Mouse (Mus musculus) adrenal gland, postnatal 10 days (tissue): ENCODE measurements around the gene Ccdc88c. TPM values are rescaled to one million over a fixed set of nuclear protein-coding genes. Genes with fewer than 3 reads are reported as not detected.

ENCODE experiments used
- DNase-seq: peaks from one replicate; pipeline ENCODE4 v3.0.0; 2021; ENCODE audit warnings: mixed read lengths
- total RNA-seq, 2 experiments: library from RNA; stranded (reverse); gene quantifications; 2 replicates each; pipeline ENCODE4 v1.2.3; 2021

Ccdc88c gene
- total RNA-seq, 2 experiments from 2014 or later: 9.2 to 16.4 TPM

DNA sequence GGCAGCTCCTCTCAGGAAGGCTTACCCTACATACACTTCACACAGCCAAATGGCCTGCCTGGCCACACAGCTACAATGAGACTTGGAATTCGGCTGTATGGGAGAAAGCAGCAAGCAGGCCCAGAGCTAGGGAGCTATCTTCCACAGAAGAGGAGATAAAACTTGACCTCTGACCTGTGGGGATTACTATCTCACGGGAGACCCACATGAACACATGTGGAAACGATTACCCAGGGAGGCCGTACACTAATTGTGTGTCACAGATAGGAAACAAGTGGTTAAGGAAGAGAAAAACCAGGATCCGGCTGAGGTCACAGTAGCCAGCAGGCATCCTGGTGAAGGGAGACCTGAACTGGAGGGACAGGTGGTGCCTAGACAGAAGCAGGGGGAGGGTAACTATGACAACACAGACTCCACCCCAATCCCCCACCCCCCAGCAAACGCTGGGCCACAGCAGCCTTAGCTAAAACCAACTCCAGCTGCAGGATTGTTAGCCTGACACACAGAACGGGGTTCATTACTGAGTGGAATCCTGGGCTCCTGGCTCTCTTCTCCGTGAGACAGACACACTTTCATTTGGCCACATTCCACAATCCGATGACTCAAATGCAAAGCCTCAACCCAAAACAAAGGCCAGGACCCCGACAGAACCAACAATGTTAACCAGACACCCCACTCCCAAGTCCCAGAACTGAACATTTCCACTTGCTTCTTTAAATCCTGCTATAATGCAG, 30.9 kb downstream of the Ccdc88c start:
- no peak for DNase-seq

- DNase-seq: peak; percentile 9
Observed at GRCm38 (mm10) chr12:100996378-100996898, 32.4 kb downstream of the Ccdc88c start.

DNA sequence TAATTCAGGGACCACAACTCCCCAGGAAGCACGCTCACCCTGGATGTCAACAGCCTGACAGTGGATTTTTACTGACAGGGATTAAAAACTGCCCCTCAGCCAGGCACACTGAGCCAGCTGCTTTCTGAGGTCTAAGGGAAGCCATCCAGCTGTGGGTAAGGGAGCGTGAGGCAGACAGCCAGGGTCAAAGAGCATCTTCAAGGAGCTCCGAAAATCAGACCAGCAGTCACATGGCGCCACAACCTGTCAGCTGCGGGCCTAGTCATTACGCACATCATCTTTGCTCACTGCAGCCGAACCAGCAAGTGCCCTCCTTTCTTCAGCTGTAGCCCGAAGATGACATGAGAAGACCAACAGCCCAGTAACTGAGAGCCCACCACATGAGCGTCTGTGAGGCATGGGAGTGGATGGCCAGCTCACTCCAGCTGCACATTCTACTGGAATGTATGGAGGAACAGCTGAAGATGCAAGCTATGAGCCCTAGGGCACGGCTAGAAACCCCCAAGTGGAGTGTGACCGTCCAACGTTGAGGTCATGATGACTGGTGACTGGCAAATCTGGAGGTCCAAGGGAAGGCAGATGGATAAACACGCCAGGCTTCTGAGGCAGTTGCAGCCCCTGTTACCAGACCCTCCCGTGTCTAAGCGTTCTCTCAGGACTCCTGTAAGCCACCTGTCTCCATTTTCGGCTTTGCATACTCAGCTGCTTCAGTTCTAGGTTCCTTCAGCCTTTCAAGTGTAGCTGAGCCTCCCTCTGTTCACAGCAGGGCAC, 33.1 kb downstream of the Ccdc88c start:
- DNase-seq: no peak

GRCm38 (mm10) chr12:100994140-100995015, 34.5 kb downstream of the Ccdc88c start:
- no peak for DNase-seq

DNA sequence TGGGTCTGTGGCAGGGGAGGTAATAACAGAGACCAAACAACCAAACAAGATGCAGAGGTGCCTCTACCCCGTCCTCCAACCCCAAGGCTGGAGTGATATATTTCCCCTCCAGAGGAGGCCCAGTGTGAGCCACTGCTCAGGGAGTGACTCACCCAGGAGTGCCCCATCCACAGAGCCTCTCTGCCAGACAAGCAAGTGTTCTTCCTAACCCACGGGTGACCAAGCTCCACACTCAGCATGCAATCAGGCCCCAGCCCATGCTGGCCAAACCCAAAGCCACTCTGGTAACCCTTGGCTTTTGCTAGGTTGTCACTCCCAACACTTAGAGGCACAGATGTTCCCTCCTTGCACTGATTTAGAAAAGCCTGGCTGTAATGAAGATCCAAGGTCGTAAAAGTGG, 35.7 kb downstream of the Ccdc88c start:
- DNase-seq: peak; percentile 27

DNA sequence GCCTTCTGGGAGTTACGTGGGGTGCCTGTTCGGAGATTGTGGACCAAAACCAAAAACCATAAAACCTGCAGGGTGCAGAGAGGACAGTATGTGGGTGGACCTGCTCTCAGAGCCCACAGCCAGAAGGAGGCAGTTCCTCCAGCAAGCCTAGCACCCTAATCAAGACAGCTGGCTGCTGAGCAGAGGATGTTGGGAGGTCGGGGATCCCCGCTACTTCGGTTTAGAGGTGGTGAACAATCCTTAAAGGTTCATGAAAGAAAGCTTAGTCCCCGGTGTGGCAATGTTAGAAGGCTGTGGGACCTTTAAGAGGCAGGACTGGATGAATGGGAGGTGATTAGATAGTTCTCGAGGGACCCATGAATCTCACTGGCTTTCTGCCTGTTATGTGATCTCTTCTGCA, 36.4 kb downstream of the Ccdc88c start:
- DNase-seq: no peak

- no peak for DNase-seq
Observed at GRCm38 (mm10) chr12:100991119-100991518, 37.7 kb downstream of the Ccdc88c start.

DNA sequence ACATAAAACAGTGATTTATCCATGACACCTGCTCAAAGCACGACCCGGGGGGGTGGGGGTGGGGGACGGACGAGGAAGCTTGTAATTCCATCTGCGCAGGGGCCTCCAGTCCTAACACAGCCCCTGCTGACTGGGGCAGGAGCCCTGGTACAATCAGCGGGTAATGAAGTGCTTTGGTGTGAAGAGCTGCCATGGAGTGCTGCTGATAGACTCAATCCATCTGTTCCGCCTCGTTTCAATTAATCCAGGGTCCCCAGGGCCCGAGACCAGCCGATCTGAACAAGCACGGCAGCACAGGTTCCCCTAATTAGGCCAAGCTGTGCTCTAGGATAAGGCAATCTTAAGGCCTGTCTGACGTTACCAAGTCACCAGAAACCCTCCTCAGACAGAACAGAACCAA, 38.6 kb downstream of the Ccdc88c start:
- DNase-seq: no peak

DNA sequence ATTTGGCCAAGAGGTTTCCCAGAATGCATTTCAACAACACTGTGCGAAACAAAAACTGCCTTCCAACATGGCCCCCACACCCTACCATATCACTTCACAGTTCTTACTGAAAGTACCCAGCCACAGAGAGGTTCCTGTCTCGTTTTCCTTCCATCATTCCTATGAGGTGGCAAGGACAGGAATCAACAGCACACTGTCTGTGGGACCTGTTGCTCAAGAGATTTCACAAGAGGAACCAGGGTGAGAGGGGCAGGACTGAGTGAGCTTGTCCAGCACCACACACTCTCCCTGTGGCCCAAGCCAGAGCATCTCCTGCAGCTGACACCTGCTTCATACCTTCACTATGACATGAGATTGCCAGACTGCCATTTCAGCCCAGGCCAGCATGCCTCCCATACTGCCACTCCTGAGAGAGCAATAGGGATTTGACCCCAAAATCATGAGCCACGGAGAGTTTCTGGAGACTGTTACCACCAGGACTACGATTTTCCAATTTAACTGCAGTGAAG, 39.0 kb downstream of the Ccdc88c start:
- DNase-seq: no peak

GRCm38 (mm10) chr12:100988324-100989130, 40.3 kb downstream of the Ccdc88c start:
- DNase-seq: no peak

- no peak for DNase-seq
Observed at GRCm38 (mm10) chr12:100986423-100986822, 42.4 kb downstream of the Ccdc88c start.

DNA sequence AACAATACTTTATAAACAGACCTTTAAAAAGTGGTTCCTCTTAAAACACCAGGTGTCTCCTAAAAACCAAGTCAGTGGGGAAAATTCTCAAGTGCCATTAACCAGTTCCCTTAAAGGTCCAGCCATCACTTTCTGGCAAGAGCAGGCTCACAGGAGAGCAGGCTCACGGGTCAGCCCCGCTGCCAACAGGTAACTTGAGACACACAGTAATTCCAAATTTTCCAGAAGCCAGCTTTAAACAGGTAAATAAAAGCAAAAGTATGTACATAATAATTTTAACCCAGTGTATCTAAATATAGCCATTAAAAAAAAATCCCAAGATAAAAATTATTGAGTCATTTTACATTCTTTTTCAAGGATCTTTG, 43.1 kb downstream of the Ccdc88c start:
- no peak for DNase-seq

- DNase-seq: no peak
Observed at GRCm38 (mm10) chr12:100985050-100985792, 43.6 kb downstream of the Ccdc88c start.

DNA sequence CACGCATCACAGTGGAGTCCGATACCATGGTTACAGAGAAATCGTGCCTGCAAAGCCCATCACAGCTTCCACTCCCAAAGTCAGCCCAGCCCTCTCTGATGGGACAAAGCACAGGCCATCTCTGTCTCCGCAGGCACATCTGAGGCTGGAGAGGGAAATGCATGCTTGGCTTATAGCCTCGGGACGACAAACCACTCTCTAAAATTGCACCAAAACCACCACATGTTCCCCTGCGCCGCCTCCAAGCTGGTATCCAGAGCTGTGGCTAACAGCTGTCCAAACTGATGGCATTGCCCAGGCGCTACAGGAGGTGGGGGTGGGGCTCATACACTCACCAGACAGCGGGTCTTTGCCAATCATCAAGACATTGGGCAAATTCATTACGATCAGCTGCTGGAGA, 45.3 kb downstream of the Ccdc88c start:
- DNase-seq: no peak

GRCm38 (mm10) chr12:100982217-100982616, 46.6 kb downstream of the Ccdc88c start:
- DNase-seq: no peak

DNA sequence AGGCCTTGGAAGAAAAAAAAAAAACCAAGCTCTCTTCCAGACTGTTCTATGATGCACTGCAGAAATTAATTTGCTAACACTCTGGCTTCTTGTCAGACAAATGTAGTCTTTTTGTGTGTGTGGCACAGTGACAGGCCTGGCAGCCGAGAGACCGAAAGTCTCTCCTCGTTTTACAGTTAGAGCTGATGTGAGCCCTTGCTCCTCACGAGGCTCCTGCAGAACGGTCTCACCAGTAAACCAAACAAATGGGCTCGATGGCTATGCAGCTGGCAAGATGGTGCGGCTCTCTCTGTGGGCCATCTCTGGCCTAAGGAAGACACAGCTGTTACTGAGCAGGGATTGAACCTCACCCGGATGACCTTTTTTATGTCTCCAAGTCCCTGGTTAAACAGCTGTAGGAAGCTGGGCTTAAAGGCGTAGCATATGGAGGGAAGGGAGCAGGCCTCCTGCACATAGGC, 48.3 kb downstream of the Ccdc88c start:
- no peak for DNase-seq

DNA sequence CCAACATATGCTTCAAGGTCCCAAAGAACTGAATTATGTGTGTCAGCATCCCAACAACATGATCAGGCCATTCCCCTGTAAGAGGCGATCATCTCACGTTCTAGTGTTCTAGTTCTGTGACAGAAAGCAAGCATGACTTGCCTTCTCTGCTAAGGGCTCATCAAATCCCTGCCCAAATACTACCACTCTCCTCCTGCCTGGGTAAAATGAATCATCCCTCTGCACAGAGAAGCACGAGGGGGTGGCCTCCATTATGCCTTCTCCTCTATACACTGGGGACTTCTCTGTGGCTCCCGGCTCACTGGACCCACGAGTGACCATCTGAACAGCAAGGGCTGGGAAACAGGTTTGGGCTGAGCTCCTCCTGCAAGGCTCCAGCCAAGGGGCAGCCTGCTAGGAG, 49.2 kb downstream of the Ccdc88c start:
- DNase-seq: no peak

GRCm38 (mm10) chr12:100977958-100978725, 50.7 kb downstream of the Ccdc88c start:
- DNase-seq: no peak

DNA sequence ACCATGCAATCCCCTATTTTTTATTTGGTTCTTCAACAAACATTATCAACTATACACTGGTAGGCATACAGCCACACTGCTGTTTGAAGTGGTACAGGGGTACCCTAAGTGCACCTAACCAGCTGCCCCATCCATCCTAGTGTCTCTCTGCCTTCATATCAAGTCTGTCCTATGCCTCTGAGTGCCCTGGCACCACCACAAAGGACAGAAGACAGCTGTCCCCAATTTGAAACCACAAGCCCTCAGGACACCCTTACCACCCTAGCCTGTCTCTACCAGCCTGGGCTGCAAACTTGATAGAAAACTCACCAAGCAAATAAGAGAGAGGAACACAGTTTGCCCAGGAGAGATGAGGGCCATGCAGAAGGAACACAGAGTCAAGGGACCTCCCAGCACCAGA, 51.3 kb downstream of the Ccdc88c start:
- no peak for DNase-seq

- DNase-seq: no peak
Observed at GRCm38 (mm10) chr12:100969808-100970207, 59.0 kb downstream of the Ccdc88c start.
